Mouse (Mus musculus): Measurements from ENCODE around the gene Zfp28.
"Not testable (repeated sequence)": the region's sequence is repeated elsewhere in the genome, so short reads cannot be mapped to it uniquely, and the experiment has no call there.

Gene Zfp28

GRCm38 (mm10) chr7:6383044-6383455 lies at the start of gene Zfp28:
Gene Zfp28 (plus strand): TSS chr7:6383295.
- DNase-seq, result peak; percentile 91 to 95

GRCm38 (mm10) chr7:6339865-6340264 lies 43.2 kb upstream of the Zfp28 start:
- no peak for DNase-seq

- DNase-seq, result peak; percentile 86 to 88
Observed at GRCm38 (mm10) chr7:6343501-6344071, 39.5 kb upstream of the Zfp28 start, which contains the start of gene Gm3854. Gene Gm3854 (plus strand): TSS chr7:6343759.

- DNase-seq, result no peak
Observed at GRCm38 (mm10) chr7:6344124-6344523, 39.0 kb upstream of the Zfp28 start.

- DNase-seq, result no peak
Observed at GRCm38 (mm10) chr7:6358121-6358520, 25.0 kb upstream of the Zfp28 start.

GRCm38 (mm10) chr7:6358937-6359590 lies 24.0 kb upstream of the Zfp28 start:
- peak in 1 of 2 experiments; percentile 37 for DNase-seq

- DNase-seq, result no peak
Observed at GRCm38 (mm10) chr7:6360477-6361060, 22.5 kb upstream of the Zfp28 start.

GRCm38 (mm10) chr7:6361756-6362155 lies 21.3 kb upstream of the Zfp28 start:
- DNase-seq, result no peak

- peak; percentile 98 to 99 for DNase-seq
Observed at GRCm38 (mm10) chr7:6362268-6363046, 20.6 kb upstream of the Zfp28 start.

GRCm38 (mm10) chr7:6363047-6363488 lies 20.0 kb upstream of the Zfp28 start, which contains the start of gene Zfp78:
Gene Zfp78 (plus strand): TSS chr7:6363280.
- DNase-seq, result peak in 1 of 2 experiments; percentile 89

- no peak for DNase-seq
Observed at GRCm38 (mm10) chr7:6364761-6365160, 18.3 kb upstream of the Zfp28 start.

- no peak for DNase-seq
Observed at GRCm38 (mm10) chr7:6367185-6367584, 15.9 kb upstream of the Zfp28 start.

GRCm38 (mm10) chr7:6368146-6368545 lies 14.9 kb upstream of the Zfp28 start:
- DNase-seq, result not testable (repeated sequence)

- no peak for DNase-seq
Observed at GRCm38 (mm10) chr7:6369460-6369859, 13.6 kb upstream of the Zfp28 start.

GRCm38 (mm10) chr7:6372993-6373392 lies 10.1 kb upstream of the Zfp28 start:
- no peak for DNase-seq

GRCm38 (mm10) chr7:6378441-6378840 lies 4.7 kb upstream of the Zfp28 start:
- DNase-seq, result no peak

- no peak for DNase-seq
Observed at GRCm38 (mm10) chr7:6381431-6381830, 1.7 kb upstream of the Zfp28 start.

GRCm38 (mm10) chr7:6384011-6384410 lies 916 bp downstream of the Zfp28 start:
- DNase-seq, result no peak

GRCm38 (mm10) chr7:6386995-6387394 lies 3.9 kb downstream of the Zfp28 start:
- DNase-seq, result no peak

- DNase-seq, result no peak
Observed at GRCm38 (mm10) chr7:6388971-6389370, 5.9 kb downstream of the Zfp28 start.

GRCm38 (mm10) chr7:6389449-6389848 lies 6.4 kb downstream of the Zfp28 start:
- no peak for DNase-seq

GRCm38 (mm10) chr7:6397996-6398975 lies 15.2 kb downstream of the Zfp28 start, which contains the start of gene Smim17:
Gene Smim17 (plus strand): TSS chr7:6398715.
- DNase-seq, result peak; percentile 72 to 80

Measured in cerebellum, postnatal 25 days (tissue).